Mouse (Mus musculus) gastrocnemius, postnatal 4 days (tissue): ENCODE measurements around the gene Gm20538. TPM values are rescaled to one million over a fixed set of nuclear protein-coding genes. Genes with fewer than 3 reads are reported as not detected.

Experiments
- DNase-seq, 2 experiments: peaks; one replicate each; pipeline ENCODE4 v3.0.0; 2021 to 2022; ENCODE audit warnings: low spot score in 2 of 2, mixed read lengths in 2 of 2
- total RNA-seq, 2 experiments: library from RNA; stranded (reverse); gene quantifications; 2 replicates each; pipeline ENCODE4 v1.2.3; 2021

Gene Gm20538
- total RNA-seq, 2 experiments from 2014 or later, result not detected

DNA sequence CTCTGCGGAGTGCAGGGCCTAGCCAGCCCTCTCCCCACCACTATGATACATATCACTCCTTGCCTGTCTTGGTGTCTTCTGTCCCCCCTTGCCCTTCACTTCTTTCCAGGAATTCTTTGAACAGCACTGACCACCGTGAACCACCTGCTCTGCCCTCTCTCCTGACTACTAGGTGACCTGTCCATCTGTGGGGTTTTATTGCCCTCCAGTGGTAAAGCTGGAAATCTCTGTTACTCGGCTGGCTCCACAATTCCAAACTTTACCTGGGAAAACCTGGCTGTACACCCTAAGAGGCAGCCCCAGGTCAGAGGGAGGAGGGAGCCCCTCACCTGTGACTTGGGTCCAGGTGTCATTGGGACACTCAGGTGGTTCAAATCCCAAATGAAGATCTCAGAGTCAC is 17.3 kb downstream of the Gm20538 start:
- DNase-seq, result no peak

DNA sequence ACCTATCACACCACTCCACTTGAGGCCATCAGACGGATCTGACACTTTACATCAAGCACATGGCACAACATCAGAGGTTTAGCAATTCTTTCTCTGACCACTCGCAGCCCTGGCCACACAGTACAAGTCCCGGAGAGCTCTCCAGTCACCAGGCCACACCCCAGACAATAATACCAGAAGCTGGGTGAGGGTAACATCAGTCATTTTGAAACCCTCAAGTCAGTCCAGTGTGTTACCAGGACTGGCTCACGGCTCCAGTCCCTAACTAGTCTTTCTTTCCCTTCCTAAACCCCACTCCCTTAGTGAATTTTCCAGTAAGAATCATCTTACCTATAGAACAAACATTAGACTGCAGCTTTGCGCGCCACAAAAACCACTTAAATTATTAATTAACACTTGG is 22.6 kb downstream of the Gm20538 start:
- no peak for DNase-seq

DNA sequence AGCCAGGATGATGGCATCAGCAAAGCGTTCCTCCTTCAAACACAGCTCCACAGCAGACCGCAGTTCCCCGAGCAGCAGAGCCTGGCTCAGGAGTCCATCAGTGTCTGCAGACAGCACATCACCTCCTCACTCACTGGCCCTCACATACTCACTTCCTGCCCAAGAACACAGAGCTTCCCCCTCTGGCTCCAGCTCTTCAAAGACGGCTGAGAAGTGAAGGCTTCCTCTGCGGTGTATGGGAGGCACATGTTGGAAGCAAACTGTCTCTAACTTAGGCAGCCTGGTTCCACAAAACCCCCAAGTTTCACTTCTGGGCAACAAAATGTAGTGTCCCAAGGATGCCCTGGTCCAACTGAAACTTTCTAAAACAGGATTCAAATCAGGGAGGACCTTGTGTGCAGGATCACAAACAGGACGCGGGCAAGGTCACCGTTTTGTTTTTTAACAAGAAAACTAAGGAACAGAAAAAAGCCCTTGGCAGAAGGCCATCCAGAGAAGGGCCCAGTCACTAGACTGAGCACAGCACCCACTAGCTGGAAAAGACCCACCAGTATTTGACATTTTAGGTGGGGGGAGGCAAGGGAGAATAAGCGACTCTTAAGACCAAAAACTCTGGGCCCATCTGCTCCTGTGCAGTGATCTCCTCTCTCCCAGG is 27.0 kb downstream of the Gm20538 start:
- no peak for DNase-seq

DNA sequence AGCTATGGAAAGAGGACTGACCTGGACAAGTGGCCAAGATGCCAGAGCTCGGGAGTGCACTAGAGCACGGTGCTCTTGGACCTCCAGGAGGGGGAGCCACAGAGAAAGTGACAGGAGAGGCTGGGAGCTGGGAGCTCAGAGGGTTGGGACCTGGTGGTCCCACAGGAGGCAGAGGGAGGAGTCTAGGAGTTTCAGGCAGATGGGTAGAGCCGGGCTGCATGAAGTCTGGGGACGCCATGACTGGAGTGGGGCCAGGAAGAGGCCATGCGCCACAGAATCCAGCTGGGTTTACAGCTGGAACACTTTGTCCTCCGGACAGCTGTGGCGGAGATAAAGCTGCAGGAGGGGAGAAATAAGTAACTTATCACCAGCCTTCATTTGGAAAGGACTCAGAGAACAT is 33.5 kb downstream of the Gm20538 start:
- peak in 1 of 2 experiments; percentile 35 for DNase-seq

DNA sequence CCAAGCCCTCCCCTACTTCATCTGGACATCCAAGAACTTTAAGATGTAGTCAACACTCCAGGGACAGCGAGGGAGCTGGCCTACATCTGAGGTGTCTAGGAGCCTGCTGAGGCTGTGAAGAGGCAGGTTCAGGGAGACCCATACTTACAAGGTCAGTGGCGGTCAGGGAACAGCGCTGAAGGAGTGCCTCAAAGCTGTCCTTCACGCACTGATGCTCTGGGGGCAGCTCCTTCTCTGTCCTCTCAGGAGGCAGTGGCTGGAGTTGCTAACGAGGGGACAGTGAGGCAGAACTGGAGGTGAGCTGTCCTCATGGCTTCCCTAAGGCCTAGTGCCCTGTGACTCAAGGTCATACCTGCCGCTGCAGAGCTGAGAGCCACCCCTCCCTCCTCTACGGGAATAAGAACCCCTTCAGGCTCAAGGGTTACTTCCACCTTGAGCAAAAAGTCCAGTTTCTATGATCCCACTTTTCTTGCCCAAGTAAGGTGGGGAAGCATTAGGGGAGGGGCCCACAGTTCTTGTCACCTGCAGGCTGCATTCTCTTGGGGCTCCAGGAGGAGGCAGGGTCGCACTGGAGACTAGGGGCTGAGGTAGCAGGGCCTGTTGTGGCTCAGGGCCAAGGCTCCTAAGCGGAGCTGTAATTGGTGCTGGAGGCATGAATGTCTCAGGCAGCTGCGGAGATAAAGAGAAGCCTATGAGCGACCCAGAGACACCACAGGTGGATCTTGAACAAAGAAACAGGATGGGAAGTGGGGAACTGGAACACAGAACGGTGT is 34.4 kb downstream of the Gm20538 start:
- no peak for DNase-seq

DNA sequence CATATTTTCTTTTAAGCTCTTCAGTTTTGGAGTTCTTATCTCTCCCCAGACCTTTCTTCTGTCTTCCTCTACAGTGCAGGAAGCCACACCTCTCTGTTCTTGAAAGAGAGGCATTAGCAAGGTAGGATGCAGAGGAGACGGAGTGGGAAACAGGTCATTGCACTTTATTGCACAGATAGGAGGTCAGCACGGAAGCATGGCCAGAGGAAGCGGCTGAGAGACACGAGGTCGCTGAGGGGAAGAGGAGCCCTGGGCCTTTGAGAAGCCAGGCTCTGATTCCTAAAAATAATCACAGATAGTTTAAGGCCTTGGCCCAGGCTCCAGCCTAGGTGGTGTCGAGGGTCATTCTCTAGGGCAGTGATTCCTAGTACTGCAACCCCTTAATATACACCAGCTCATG is 36.9 kb downstream of the Gm20538 start:
- DNase-seq, result no peak

DNA sequence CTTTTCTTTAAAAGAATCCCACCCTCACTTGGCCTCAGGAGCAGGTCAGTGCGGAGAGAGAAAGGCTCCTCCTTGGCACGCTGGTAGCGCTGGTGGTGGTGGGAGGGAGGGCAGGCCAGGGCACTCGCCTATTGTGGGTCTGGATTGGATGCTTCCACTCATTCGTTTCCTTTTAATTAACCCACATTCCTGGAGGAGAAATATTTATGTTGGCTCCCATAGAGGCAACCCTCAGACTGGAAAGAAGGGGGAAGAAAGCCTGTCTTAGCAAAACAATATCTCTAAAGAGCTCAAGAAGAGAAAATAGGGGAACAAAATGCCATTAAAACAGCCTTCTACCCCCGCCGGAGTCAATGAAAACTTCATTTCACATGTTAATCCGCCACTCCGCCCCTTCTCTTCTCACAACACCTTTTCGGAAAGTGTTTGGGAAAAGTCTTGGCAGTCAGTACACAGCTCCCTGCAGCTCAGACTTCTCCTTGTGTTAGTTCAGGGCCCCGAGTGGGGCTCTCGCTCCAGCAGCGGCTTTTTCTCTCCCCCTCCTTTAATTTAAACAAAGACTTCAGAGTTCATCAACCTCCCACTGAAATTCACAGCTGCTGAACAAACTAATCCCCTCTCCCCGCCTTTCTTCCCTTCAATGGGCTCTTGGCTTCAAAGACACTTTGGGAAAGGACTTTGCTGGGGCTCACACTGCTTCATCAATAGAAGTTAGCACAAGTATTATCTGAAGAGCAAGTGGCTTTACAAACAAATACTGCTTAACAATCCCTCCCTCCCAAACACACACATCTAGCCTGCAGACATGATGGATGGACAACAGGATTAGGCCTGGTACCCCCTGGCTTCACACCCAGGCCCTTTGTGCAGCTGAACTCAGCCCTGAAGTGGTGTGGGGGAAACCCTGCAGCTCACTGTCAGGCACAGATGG is 37.8 kb downstream of the Gm20538 start:
- DNase-seq, result no peak

DNA sequence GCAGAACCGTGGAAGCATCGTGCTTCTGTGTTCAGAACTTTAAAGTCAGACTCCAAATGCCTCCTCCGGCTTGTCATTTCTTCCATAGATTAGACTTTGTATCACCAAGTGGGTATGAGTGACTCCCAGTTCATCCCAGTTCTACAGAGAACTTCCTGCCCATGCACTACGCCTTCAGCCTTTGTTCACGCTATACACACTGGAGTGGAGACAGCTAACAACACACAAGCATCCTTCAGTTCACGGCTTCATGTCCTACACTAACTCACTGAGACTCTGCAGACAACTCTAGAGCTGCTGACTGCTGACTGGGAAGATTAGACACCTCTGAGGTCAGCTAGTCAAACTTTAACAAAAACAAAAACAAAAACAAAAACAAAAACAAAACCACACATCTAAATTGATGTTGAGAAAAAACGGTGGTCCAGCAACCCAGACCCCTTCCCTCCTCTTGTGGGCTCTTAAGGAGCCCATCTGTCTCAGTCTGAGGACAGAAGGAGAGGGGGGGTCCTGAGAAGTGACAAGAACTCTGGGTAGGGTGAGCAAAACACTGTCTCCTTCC is 38.6 kb downstream of the Gm20538 start:
- DNase-seq, result no peak

DNA sequence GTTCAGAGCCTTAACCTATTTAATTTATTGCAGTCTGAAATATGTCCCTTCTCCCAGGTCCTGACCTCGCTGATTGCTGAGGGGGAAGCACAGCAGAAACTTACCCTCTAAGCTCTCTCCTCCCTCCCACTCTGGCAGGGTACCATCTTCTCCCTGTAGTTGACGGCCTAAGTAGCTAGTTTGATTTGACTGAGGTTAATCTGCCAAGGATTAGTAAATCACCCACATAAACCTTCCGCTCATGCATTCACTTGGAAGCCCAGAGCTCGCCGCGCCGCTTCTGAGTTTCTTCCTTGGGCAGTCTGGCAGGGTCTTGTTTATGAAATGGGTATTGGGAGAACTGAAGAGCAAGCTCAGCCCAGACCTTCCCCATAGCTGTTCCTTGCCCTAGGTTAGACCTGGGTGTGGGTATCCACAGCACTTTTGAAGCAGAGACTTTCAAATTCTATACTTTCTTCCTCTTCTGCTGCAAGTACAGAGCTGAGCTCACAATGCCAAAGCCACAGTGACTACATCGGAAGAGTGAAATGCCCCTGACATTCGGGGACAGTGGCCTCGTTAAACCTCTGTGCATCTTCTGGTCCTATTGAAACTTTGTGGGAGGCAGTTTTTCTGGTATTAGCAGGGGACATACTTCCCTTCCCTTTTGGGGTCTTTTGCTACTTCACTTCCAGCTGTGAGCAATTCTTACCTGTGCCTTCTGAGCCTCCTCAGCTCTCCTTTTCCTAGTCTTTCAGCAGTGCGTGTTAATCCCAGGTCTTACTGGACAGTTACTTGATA is 39.4 kb downstream of the Gm20538 start:
- no peak for DNase-seq

DNA sequence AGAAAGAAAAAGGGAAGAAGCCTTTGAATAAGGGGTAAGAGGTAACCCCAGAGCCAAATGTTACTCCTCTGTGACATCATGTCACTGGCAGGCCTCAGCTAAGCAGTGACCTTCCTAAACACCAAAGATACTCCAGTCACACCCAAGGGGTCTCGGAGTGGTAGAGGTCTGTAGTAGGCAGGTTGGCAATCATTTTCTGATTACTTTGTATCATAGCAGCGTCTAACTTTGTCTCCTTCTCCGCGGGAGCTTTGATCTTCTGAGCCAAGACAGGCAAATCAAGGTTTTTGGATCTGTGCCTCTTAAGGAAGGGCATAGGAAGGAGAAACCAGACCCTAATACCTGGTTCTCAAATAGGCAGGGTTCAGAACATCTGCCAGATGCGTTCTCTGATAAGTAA is 40.0 kb downstream of the Gm20538 start:
- DNase-seq, result no peak

DNA sequence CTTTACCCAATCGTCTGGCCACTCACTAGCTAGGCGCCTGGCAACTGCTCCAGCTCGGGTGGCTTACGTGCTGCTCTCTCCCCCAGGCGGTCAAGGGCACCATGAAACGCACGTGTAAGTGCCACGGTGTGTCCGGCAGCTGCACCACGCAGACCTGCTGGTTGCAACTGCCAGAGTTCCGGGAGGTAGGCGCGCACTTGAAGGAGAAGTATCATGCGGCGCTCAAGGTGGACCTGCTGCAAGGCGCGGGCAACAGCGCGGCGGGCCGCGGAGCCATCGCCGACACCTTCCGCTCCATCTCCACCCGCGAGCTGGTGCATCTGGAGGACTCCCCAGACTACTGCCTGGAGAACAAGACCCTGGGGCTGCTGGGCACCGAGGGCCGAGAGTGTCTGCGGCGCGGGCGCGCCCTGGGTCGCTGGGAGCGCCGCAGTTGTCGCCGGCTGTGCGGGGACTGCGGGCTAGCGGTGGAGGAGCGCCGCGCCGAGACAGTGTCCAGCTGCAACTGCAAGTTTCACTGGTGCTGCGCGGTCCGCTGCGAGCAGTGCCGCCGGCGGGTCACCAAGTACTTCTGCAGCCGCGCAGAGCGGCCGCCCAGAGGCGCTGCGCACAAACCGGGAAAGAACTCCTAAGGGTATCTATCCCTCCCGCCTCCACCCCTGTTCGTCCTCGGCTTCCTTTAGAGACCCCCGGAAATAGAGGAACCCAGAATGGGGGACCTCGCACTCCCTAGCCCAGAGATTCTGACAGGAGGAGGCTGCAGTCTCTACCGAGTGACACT is 41.0 kb downstream of the Gm20538 start:
- peak in 1 of 2 experiments; percentile 38 for DNase-seq

DNA sequence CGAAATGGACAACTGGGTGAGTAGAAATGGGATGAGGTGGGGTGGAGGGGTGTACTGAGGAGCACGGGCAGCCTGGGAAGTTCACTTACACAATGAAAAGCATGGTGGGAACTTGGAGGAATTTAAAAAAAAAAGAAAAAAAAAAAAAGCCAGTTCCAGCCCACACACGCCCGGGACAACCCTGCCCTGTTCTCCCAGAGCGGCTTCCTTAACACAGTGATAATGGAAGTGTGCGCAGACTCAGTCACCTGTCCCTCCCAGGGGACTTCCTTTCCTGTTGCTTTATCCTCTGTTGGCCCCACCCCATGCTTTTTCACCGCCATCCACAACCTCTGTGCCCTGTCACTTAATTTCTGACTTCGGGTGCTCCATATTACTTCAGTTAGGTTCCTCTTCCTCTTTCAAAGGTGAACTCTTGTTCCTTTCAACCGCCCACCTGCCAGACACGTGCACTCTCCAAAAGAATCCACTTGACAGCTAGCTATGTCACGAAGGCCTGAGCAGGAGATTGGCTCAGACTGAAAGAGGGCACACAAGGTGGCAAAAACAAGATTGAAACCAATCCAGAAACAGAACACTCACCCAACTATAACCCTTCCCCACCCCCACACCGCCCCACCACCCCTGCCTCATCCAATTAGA is 42.0 kb downstream of the Gm20538 start:
- DNase-seq, result no peak

DNA sequence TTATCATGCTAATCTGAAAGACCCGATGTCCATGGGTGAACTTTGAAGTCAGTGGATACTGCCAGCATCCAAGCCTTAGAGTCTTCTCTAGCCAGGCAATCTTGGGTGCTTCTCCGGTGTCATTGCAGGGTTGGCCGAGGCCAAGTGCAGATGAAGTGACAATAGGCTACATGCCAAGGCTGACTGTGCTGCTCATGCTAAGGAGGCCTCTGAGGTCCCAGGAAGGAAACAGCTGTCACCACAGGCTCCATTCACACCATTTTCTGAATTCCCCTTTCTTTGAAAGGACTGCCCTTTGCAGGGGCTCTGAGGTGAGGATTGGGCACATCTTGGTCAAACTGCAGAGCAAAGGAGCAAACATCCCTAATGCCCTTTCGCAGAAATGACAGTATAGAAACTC is 49.9 kb downstream of the Gm20538 start:
- DNase-seq, result no peak

DNA sequence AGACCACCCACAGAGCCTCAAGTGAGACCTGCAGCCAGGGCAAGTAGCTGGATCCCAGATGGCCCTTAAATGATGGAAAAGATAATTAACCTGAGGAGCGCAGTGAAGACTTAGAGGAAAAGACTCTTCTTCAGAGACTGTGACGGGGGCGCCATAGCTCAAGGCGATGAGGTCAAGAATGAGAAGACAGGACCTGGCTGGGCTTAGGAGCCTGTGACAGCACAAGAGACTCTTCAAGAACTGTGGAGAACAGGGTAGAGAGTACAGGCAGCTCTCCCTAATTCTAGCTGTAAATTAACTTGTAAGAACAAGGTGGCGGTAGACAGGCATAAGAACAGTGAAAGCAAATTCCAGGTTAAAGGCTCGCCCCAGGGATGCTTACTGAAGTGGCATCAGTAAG is 50.7 kb downstream of the Gm20538 start:
- no peak for DNase-seq

DNA sequence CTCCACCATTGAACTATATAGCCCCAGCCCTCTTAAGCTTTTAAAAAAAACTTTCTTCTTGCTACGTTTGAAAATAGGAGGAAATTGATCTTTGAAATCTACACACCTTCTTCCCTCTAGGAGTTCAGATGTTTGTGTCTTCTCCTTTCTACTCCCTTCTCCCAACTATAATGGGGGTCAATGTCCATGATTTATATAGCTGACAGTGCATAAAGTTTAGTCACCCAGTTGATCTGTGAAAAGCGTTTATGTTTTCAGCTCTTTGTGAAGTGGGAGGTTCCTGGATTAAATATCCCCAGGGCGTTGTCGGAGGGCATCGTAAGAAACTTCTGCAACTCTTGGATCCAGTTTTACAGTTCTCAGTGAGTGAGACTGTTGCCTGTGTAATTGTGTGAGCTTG is 52.4 kb downstream of the Gm20538 start:
- no peak for DNase-seq

DNA sequence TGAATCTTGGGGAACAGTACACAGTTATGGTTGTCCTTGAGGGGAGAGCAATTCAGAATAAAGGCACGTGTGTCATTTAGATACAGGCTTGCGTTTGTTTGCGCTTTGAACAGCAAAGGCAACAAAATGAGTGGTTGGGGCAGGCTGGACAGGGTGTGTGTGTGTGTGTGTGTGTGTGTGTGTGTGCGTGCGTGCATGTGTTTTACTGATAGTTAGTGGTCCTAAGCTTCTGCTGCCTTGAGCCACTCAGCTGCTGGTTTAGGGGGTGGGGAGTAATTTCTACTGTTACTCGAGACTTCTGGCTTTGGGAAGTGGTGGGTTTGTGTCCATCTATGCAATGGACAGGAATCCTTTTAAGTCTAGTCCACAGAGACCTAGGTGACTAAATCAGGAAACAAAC is 53.7 kb downstream of the Gm20538 start:
- no peak for DNase-seq

DNA sequence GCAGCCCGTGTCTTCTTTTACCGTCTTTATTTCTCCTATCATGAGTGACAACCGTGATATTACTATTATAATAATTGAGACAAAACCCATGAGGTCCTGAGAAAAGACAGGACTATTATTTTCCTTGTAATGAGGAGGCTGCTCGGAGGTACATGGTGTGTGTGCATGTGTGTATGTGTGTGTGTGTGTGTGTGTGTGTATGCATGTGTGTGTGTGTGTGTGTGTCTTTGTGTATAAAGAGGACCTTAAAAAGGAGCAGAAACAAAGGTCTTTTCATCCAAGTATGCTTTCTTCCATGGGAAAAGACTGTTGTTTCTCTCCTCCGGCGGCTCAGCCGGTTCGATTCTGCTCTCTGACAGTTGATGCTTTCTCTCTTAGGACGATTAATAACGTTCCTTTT is 55.7 kb downstream of the Gm20538 start:
- no peak for DNase-seq

DNA sequence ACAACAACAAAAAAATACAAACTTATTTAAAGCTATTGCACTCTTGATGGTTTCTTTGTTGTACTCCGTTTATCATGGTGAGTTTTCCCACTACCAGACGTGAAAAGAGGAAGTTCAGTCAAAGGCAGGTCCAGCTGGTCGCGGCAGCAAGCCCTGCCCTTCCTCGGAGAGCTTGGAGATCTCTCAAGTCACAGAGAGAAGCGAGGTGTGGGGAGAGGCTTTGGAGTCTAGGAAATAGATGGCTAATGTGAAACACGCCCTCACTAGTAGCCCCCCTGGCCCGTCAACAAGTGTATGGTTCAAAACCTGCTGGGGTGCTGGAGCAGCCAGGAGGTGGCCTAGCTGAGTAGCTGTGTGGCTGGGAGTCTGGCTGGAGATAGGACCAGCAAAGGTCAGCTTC is 56.1 kb downstream of the Gm20538 start:
- DNase-seq, result no peak
